Mouse (Mus musculus) liver, postnatal 0 days (tissue): Measurements from ENCODE around the gene Rplp2.

Experiments
- CTCF ChIP-seq: sonication (generic); IDR thresholded peaks from 2 replicates; pipeline ENCODE4 v1.5.1; 2016; ENCODE audit warnings: antibody characterized with exemption, low read depth
- EP300 ChIP-seq: IDR thresholded peaks from 2 replicates; pipeline ENCODE4 v1.6.1; 2016; ENCODE audit warnings: antibody characterized with exemption, low read depth, mild to moderate bottlenecking

- TF ChIP-seq CTCF (no peak), EP300 (no peak)
These were observed 50.4 kb downstream of the Rplp2 start for GRCm38 (mm10) chr7:141497600-141497999.
